Mouse (Mus musculus) midbrain, embryonic 15.5 days (tissue): Measurements from ENCODE around the gene Gm17409. TPM values are rescaled to one million over a fixed set of nuclear protein-coding genes. Genes with fewer than 3 reads are reported as not detected.
A peak's percentile ranks its signal among the peaks of the same experiment; 100 is the strongest.

Source experiments
- ATAC-seq: fragments of 200-750 bp; cut with Nextera tagmentation; replicated peaks from 2 replicates; pipeline ENCODE4 v1.8.0; 2017; ENCODE audit warnings: moderate TSS enrichment
- H3K27ac ChIP-seq: fragments of 300-500 bp; sonication (generic); 2 replicates; pipeline ENCODE4 v1.5.1; 2015; ENCODE audit warnings: mild to moderate bottlenecking, inconsistent platforms
- H3K27me3 ChIP-seq: fragments of 300-500 bp; sonication (generic); replicated peaks from 2 replicates; pipeline ENCODE4 v1.6.1; 2015; ENCODE audit warnings: inconsistent platforms
- H3K36me3 ChIP-seq: fragments of 300-500 bp; sonication (generic); replicated peaks from 2 replicates; pipeline ENCODE4 v1.6.1; 2015; ENCODE audit warnings: inconsistent platforms
- H3K4me1 ChIP-seq: fragments of 300-500 bp; sonication (generic); 2 replicates; pipeline ENCODE4 v1.6.1; 2015; ENCODE audit warnings: inconsistent platforms
- H3K4me2 ChIP-seq: fragments of 300-500 bp; sonication (generic); 2 replicates; pipeline ENCODE4 v1.6.1; 2015; ENCODE audit warnings: inconsistent platforms, mild to moderate bottlenecking, moderate library complexity
- H3K4me3 ChIP-seq: fragments of 300-500 bp; sonication (generic); 2 replicates; pipeline ENCODE4 v1.5.1; 2015; ENCODE audit warnings: mild to moderate bottlenecking, inconsistent platforms
- H3K9ac ChIP-seq: fragments of 300-500 bp; sonication (generic); 2 replicates; pipeline ENCODE4 v1.6.1; 2015; ENCODE audit warnings: mild to moderate bottlenecking, inconsistent platforms
- H3K9me3 ChIP-seq: fragments of 300-500 bp; sonication (generic); 2 replicates; pipeline ENCODE4 v1.6.1; 2016; ENCODE audit warnings: inconsistent platforms
- WGBS: fragments of 180-500 bp; shearing (Covaris S2); methylation state at CpG from one replicate; pipeline ENCODE4 v1.1.7; 2015; ENCODE audit warnings: mixed read lengths; 5-methylcytosine and 5-hydroxymethylcytosine counted together
- polyA plus RNA-seq: library from polyadenylated mRNA; unstranded; fragments of >200 nt; fragmentation: Nextera tagmentation; extraction: Ambion mirVana; gene quantifications from 2 replicates; pipeline ENCODE4 v1.2.1, GENCODE M21; 2015

The Gm17409 gene
- polyA plus RNA-seq, 1 experiment from 2014 or later = not detected

DNA sequence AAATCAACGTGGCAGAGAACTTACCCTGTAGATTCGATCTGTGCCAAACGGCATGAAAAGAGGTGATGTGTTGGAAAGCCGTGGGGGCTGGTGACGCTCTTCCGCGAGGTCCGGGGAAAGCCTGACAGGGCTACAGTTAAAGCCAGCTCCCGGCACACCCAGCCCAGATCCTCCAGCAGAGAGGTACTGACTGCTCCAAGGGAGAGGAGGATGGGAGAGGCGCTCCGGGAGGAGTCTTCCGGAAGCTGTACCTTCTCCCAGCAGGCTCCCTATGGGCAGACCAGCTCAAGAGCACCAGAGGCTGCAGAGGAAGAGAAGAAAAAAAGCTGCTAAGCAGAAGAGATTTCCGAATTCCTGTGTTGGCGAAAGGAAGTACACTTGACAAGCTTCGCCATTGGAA lies 46.1 kb downstream of the Gm17409 start:
- 0 out of 2 replicates have a peak, but pooled peaks cover 4% of the 10 kb centered on the region for H3K4me1 ChIP-seq
- no peak overlapping the region for H3K4me2 ChIP-seq
- H3K9ac ChIP-seq = no peak overlapping the region
- H3K27ac ChIP-seq = no peak overlapping the region
- no peak overlapping the region for H3K4me3 ChIP-seq
- 0 out of 2 replicates have a peak, but pooled peaks have one; percentile 24 for ATAC-seq
- no peaks in the 10 kb centered on the region for H3K9me3 ChIP-seq
- 42% methylated on average over 15 of the region's 15 CpGs for WGBS
- no peaks in the 10 kb centered on the region for H3K36me3 ChIP-seq
- H3K27me3 ChIP-seq = no peaks in the 10 kb centered on the region

GRCm38 (mm10) chr2:58516920-58517319 lies 47.0 kb downstream of the Gm17409 start:
- ATAC-seq = no peak
- 0 out of 2 replicates have a peak, but pooled peaks cover 4% of the 10 kb centered on the region for H3K4me1 ChIP-seq
- no peak overlapping the region for H3K9ac ChIP-seq
- no peaks in the 10 kb centered on the region for H3K36me3 ChIP-seq
- no peaks in the 10 kb centered on the region for H3K27me3 ChIP-seq
- no peak overlapping the region for H3K27ac ChIP-seq
- no peak overlapping the region for H3K4me3 ChIP-seq
- H3K9me3 ChIP-seq = no peaks in the 10 kb centered on the region
- WGBS = 74% methylated on average over 6 of the region's 6 CpGs
- no peak overlapping the region for H3K4me2 ChIP-seq

DNA sequence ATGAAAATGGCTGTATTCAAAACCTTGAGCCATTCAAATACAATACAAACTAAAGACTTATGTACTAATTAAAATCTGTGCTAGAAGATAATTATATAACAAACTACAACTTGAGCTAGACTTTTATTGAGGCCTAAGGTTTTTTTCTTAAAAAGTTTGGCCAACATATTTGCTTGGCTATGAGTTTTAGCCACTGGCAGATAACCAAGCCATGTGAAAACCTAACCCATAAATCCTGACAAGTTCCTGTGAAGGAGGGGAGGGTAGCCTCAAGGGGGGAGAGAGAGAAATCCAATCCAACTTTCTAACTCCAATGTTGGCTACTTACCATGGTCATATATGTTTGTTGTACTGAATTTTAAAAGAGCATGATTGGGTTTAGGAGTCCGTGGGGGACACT lies 48.6 kb downstream of the Gm17409 start:
- Histone ChIP-seq H3K4me1 (0 out of 2 replicates have a peak, but pooled peaks cover 4% of the 10 kb centered on the region), H3K36me3 (no peaks in the 10 kb centered on the region), H3K9me3 (no peaks in the 10 kb centered on the region), H3K9ac (no peak overlapping the region), H3K27ac (no peak overlapping the region), H3K4me2 (no peak overlapping the region), H3K4me3 (no peak overlapping the region), H3K27me3 (no peaks in the 10 kb centered on the region)
- no peak for ATAC-seq
- 89% methylated on average over 1 of the region's 1 CpGs for WGBS

Other genes with a start within 250 kb of the Gm17409 start
- 0.51 and 0.92 TPM in 2 replicates for gene Acvr1c, start 112.2 kb upstream of the Gm17409 start, polyA plus RNA-seq
- gene Acvr1, start 97.0 kb downstream of the Gm17409 start, polyA plus RNA-seq = 4.2 and 4.3 TPM in 2 replicates
- gene Upp2, start 97.2 kb downstream of the Gm17409 start, polyA plus RNA-seq = 15.2 and 16.0 TPM in 2 replicates